ENCODE assay signal across 17 mouse cellular contexts in genomic region chr5:118217410-118217809, GRCm38 (mm10). TPM values are rescaled to one million over a fixed set of nuclear protein-coding genes. Genes with fewer than 3 reads are reported as not detected.
DNase-seq lines count a peak whose midpoint lies in the region; ATAC-seq and TF ChIP-seq lines count a peak whose summit lies in the region.
"Had no signal": no experiment of that assay in that cellular context is flagged by ENCODE, and none has a peak within 500 bp of the region (broad histone marks: within the 10 kb centered on the region; RNA-seq: fewer than 3 reads in every experiment).

No protein-coding gene starts in this region.

- H3K27ac ChIP-seq in gastrocnemius, adult 2 months, result peak overlapping the region; percentile 59
- H3K27ac ChIP-seq in kidney, embryonic 16.5 days (ENCODE audit: low read length), result no peak overlapping the region
- H3K27ac ChIP-seq: heart, embryonic 13.5 days had no signal

- ATAC-seq in kidney, embryonic 16.5 days (ENCODE audit: low FRiP score, low TSS enrichment), result peak; percentile 58
- ATAC-seq in granulocyte monocyte progenitor cell, adult 5-6 weeks (replicated peaks; ENCODE audit: poor library complexity, severe bottlenecking), result no peak
- ATAC-seq: forebrain, embryonic 14.5 days; intestine, embryonic 16.5 days had no signal

- no peaks in the 10 kb centered on the region for H3K36me3 ChIP-seq in kidney, embryonic 16.5 days (ENCODE audit: insufficient read depth, low read length)
- H3K36me3 ChIP-seq: heart, embryonic 13.5 days had no signal

- no peaks in the 10 kb centered on the region for H3K27me3 ChIP-seq in kidney, embryonic 16.5 days (ENCODE audit: insufficient read depth, low read length)

- peaks cover 17% of the 10 kb centered on the region for H3K4me1 ChIP-seq in kidney, embryonic 16.5 days (ENCODE audit: insufficient read depth, low read length)

- H3K9ac ChIP-seq in kidney, embryonic 16.5 days (replicated peaks; ENCODE audit: low read length), result no peak overlapping the region
- H3K9ac ChIP-seq: heart, embryonic 13.5 days had no signal

- H3K4me2 ChIP-seq in kidney, embryonic 16.5 days (replicated peaks; ENCODE audit: low read depth, low read length), result no peak overlapping the region
- H3K4me2 ChIP-seq: heart, embryonic 13.5 days; liver, embryonic 11.5 days; midbrain, embryonic 11.5 days had no signal

- H3K9me3 ChIP-seq in kidney, embryonic 16.5 days (ENCODE audit: low read length), result no peaks in the 10 kb centered on the region
- H3K9me3 ChIP-seq: heart, embryonic 13.5 days had no signal

- H3K4me3 ChIP-seq in gastrocnemius, adult 2 months, result no peak overlapping the region
- H3K4me3 ChIP-seq in kidney, embryonic 16.5 days (ENCODE audit: low read length), result no peak overlapping the region
- H3K4me3 ChIP-seq: heart, embryonic 13.5 days had no signal

- intact Hi-C loops in gastrocnemius, adult 2 months (cut with DNase I), result no loop called here
- intact Hi-C loops in heart, postnatal 36 days (cut with DNase I), result no loop called here

- 57% methylated on average over 6 of the region's 6 CpGs for WGBS in kidney, embryonic 16.5 days

- peak; percentile 25 for DNase-seq in gastrocnemius, adult 2 months
- DNase-seq in gastrocnemius, postnatal 4 days (ENCODE audit: low spot score in 2 of 2), result no peak
- DNase-seq in kidney, adult 18-20 months, result no peak
- peak; percentile 24 to 45 for DNase-seq in heart, postnatal 36 days
- peak; percentile 62 to 65 for DNase-seq in layer of hippocampus, postnatal 36 days
- DNase-seq in cerebellum, postnatal 4 days (ENCODE audit: low spot score in 2 of 2), result no peak
- DNase-seq: adrenal gland, adult 8-10 months; cerebellum, postnatal 14 days; lung, postnatal 14 days had no signal

- no peak for TF ChIP-seq CTCF in gastrocnemius, adult 2 months (IDR thresholded peaks at IDR 0.05)

RNA-seq across cellular contexts. Expression of gene Rnft2, which starts 27.5 kb away (rescaled TPM):
- 1 to 10 TPM in 1 of 2 experiments, under 1 TPM in 1; 0.89 to 1.3 TPM for total RNA-seq in gastrocnemius, adult 2 months (2021)
- 1 to 10 TPM; 3.6 to 4.1 TPM for total RNA-seq in gastrocnemius, postnatal 4 days (2021)
- polyA plus RNA-seq in kidney, embryonic 16.5 days (2015; fragmentation: Nextera tagmentation; extraction: Ambion mirVana), result 2.8 and 3.3 TPM in 2 replicates
- total RNA-seq in heart, postnatal 36 days (2021), result 1 to 10 TPM; 2.0 to 2.5 TPM
- total RNA-seq in layer of hippocampus, postnatal 36 days (2021), result 10 to 100 TPM; 71.5 to 72.2 TPM
- not detected in 2 replicates for total RNA-seq in granulocyte monocyte progenitor cell, adult 5-6 weeks (2014; fragmentation: Nextera tagmentation)
- not detected in 2 replicates for total RNA-seq in granulocyte monocyte progenitor cell, adult 5-6 weeks (2017)

RNA-seq across cellular contexts. Expression of gene 2410131K14Rik, which starts 27.6 kb away (rescaled TPM):
- total RNA-seq in gastrocnemius, adult 2 months (2021), result 1 to 10 TPM; 3.5 to 5.4 TPM
- total RNA-seq in gastrocnemius, postnatal 4 days (2021), result 1 to 10 TPM; 3.7 to 4.6 TPM
- 10.6 and 10.7 TPM in 2 replicates for polyA plus RNA-seq in kidney, embryonic 16.5 days (2015; fragmentation: Nextera tagmentation; extraction: Ambion mirVana)
- 1 to 10 TPM; 7.7 to 8.1 TPM for total RNA-seq in heart, postnatal 36 days (2021)
- total RNA-seq in layer of hippocampus, postnatal 36 days (2021), result 10 to 100 TPM; 16.5 to 16.7 TPM
- total RNA-seq in granulocyte monocyte progenitor cell, adult 5-6 weeks (2014; fragmentation: Nextera tagmentation), result 1.0 and 2.3 TPM in 2 replicates
- 1.5 and 1.6 TPM in 2 replicates for total RNA-seq in granulocyte monocyte progenitor cell, adult 5-6 weeks (2017)

RNA-seq across cellular contexts. Expression of gene Hrk, which starts 53.0 kb away (rescaled TPM):
- total RNA-seq in gastrocnemius, adult 2 months (2021), result under 1 TPM; 0.08 to 0.15 TPM
- not detected for total RNA-seq in gastrocnemius, postnatal 4 days (2021)
- polyA plus RNA-seq in kidney, embryonic 16.5 days (2015; fragmentation: Nextera tagmentation; extraction: Ambion mirVana), result 0.09 and 0.17 TPM in 2 replicates
- under 1 TPM; 0.44 to 0.62 TPM for total RNA-seq in heart, postnatal 36 days (2021)
- 10 to 100 TPM; 38.0 to 40.2 TPM for total RNA-seq in layer of hippocampus, postnatal 36 days (2021)
- not detected in 2 replicates for total RNA-seq in granulocyte monocyte progenitor cell, adult 5-6 weeks (2014; fragmentation: Nextera tagmentation)
- total RNA-seq in granulocyte monocyte progenitor cell, adult 5-6 weeks (2017), result not detected in 2 replicates
- polyA plus RNA-seq: heart, embryonic 13.5 days; spleen, adult 2 months had no signal

Comparison
In these comparisons a context has a peak if more than half of its experiments do, and no peak if none do; other contexts are left out.
1. DNase-seq: peak in gastrocnemius, adult 2 months (single experiment), heart, postnatal 36 days (2 of 2) and layer of hippocampus, postnatal 36 days (2 of 2); none in gastrocnemius, postnatal 4 days (0 of 2), kidney, adult 18-20 months (single experiment) and cerebellum, postnatal 4 days (0 of 2).
2. RNA of gene Rnft2, which starts 27.5 kb away (total RNA-seq): 71.5 to 72.2 TPM in layer of hippocampus, postnatal 36 days; 3.6 to 4.1 TPM in gastrocnemius, postnatal 4 days, 2.0 to 2.5 TPM in heart, postnatal 36 days, 0.89 to 1.3 TPM in gastrocnemius, adult 2 months and not detected in granulocyte monocyte progenitor cell, adult 5-6 weeks; every median in the first group is over 10 times any median in the second.
3. RNA of gene Hrk, which starts 53.0 kb away (total RNA-seq): 38.0 to 40.2 TPM in layer of hippocampus, postnatal 36 days; 0.44 to 0.62 TPM in heart, postnatal 36 days, 0.08 to 0.15 TPM in gastrocnemius, adult 2 months, not detected in gastrocnemius, postnatal 4 days and not detected in granulocyte monocyte progenitor cell, adult 5-6 weeks; every median in the first group is over 10 times any median in the second.